Mouse (Mus musculus) neural tube, postnatal 0 days (tissue): ENCODE data around the gene Dnajc8. TPM values are rescaled to one million over a fixed set of nuclear protein-coding genes. Genes with fewer than 3 reads are reported as not detected.

Experiments
- polyA plus RNA-seq: library from polyadenylated mRNA; unstranded; fragments of >200 nt; fragmentation: Nextera tagmentation; extraction: Ambion mirVana; gene quantifications from 2 replicates; pipeline ENCODE4 v1.2.1, GENCODE M21; 2015

Dnajc8 gene
- polyA plus RNA-seq = 134 and 151 TPM in 2 replicates

DNA sequence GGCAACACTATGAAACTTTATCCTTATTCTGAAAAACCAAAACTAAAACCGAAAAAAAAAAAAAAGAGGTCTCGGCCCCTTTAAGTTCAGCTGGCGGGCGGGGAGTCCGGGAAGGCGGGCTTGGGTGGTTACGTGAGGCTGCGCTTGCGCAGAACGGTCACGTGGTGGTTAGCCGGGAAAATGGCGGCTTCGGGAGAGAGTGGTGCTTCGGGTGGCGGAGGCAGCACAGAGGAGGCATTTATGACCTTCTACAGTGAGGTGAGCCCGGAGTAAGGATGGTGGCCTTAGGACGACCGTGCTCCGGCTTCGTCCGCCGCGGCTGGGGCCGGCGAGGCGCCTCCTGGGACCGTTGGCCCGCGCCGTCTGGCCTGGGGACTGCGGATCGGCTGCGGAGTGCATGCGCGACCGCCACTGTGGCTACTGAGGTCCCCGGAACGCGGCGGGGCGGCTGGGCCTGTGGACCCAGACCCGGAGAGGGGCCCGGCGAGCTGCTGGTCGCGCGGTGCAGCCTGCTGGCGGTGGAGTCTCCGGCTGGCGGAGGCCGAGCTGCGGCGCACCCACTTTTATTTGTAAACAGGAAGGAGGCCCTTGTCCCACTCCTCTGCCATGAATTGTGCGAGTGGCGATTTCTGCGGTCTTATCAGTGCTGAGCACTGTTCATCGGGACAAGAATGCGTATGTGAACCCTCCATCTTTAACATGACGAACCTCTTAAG, at the start of gene Dnajc8:
Dnajc8 (plus strand) TSS at position 145 of the 716 bp plus-strand sequence.

DNA sequence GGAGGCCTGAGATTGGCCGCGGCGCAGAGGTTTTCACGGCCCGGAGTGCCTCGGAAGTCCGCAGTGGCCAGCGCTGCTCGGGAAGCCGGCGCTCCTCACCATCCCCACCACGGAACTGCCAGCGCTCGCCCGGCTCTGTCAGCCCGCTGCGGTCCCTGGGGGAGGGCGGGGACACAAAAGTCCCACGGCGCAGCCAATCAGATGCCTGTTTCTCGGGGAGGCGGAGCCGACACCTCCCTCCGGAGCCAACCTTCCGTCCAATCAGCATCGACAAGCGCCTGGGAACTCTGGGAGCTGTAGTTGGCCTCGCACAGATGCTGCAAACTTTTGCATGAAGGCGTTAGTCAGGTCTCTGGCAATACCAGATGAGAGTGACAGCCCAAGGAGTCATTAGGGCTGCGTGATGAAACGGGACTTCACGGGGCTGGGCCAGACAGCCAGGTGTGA, 25.0 kb upstream of the Dnajc8 start, which contains the start of gene Sesn2:
Sesn2 (minus strand) TSS at position 150 of the 447 bp plus-strand sequence.

DNA sequence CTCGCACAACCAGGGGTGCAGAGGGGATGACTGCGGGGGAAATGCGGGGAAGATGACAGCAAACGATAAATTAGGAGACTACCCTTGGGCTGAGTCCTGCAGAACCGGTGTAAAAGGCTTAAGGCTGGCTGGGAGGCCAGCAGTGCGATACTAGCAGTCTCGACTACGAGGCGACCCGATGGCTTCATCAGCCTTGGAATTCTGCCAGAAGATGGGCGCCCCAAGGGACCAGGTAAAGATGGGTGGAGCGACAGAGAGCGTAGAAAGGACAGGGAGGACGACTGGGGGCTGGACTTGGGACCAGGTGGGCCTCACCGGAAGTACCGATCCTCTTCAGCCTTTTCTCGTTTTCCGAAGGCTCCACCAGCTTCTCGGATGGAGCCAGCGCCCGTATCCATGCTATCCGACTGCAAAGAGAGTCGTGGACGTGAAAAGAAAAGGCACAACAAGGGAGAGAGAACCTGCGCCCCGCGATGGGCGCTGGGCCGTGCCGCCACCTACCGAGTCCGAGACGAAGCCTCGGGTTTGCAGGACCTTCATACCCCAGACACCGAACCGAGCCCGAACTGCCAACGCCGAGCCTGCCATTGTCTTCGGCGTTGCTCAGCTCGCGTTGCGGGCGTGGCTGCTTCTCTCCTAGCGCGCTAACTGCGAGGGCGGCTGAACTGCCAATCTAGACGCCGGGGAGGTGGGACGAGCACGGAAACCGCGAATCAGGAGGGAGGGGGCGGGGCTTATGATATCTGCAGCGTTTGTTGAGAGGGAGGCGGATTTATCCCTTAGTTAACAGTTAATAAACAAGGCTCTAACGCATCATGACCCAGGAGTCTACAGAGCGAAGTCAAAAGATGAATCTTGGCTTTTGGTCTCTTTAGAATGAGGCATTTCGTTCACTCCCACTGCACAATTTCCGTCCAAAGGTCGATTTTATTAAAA, 2.1 kb upstream of the Dnajc8 start, which contains the start of gene Atpif1:
Atpif1 (minus strand) TSS at position 679 of the 936 bp plus-strand sequence.

DNA sequence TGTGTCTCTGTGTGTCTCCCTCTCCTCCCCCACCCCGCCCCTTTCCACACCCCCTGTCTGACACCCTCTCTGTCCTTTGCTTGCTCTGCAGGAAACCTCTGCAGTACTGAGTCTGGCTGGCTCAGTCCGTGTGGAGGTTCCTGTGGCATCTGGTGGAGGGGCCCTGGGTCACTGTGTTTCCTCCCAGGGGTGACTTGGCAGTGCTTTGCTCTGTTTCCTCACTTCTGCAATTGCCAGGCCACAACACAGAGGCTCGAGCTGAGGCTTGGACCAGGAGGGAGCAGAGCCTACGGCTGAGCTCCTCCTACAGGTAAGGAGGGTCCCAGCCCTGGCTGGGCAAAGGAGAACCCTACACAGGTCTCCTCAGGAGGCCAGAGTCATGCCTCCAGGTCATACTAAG, 28.6 kb downstream of the Dnajc8 start, which contains the start of gene Ptafr:
Ptafr (plus strand) TSS at position 103 of the 400 bp plus-strand sequence.

Other genes starting within 250 kb of the Dnajc8 start
- 6.8 and 7.2 TPM in 2 replicates for gene Rab42, start 232.2 kb upstream of the Dnajc8 start, polyA plus RNA-seq
- 66.7 and 68.6 TPM in 2 replicates for gene Trnau1ap, start 206.0 kb upstream of the Dnajc8 start, polyA plus RNA-seq
- 17.7 and 18.7 TPM in 2 replicates for gene Rcc1, start 181.9 kb upstream of the Dnajc8 start, polyA plus RNA-seq
- gene Phactr4, start 113.1 kb upstream of the Dnajc8 start, polyA plus RNA-seq = 4.2 and 5.4 TPM in 2 replicates
- gene Med18, start 71.6 kb upstream of the Dnajc8 start, polyA plus RNA-seq = 11.6 and 13.3 TPM in 2 replicates
- gene Sesn2, start 25.0 kb upstream of the Dnajc8 start, polyA plus RNA-seq = 20.9 and 21.0 TPM in 2 replicates
- gene Atpif1, start 1.9 kb upstream of the Dnajc8 start, polyA plus RNA-seq = 1,673 and 1,697 TPM in 2 replicates
- 0.74 and 1.0 TPM in 2 replicates for gene Ptafr, start 28.5 kb downstream of the Dnajc8 start, polyA plus RNA-seq
- 6.5 and 6.9 TPM in 2 replicates for gene Eya3, start 103.4 kb downstream of the Dnajc8 start, polyA plus RNA-seq
- gene Xkr8, start 197.0 kb downstream of the Dnajc8 start, polyA plus RNA-seq = 6.4 and 8.7 TPM in 2 replicates
- gene Smpdl3b, start 221.7 kb downstream of the Dnajc8 start, polyA plus RNA-seq = 1.5 TPM in 2 replicates
- gene Rpa2, start 232.8 kb downstream of the Dnajc8 start, polyA plus RNA-seq = 30.8 and 33.0 TPM in 2 replicates